Mouse (Mus musculus) lung, adult 2 months (tissue): ENCODE measurements around the gene Tgfb1. TPM values are rescaled to one million over a fixed set of nuclear protein-coding genes. Genes with fewer than 3 reads are reported as not detected.

Experiments
- DNase-seq: peaks from one replicate; pipeline ENCODE4 v3.0.0; 2022
- H3K4me1 ChIP-seq: fragments of 200-500 bp; 2 replicates; pipeline ENCODE4 v1.6.1; 2011; ENCODE audit warnings: low read length; ENCODE audit not compliant: control insufficient read depth, insufficient read depth
- H3K4me3 ChIP-seq: fragments of 200-500 bp; replicated peaks from 2 replicates; pipeline ENCODE3; 2011; ENCODE audit warnings: low read depth, mild to moderate bottlenecking, control low read depth, low read length; ENCODE audit errors: extremely low read depth
- CTCF ChIP-seq: fragments of 200-500 bp; IDR thresholded peaks from 2 replicates; pipeline ENCODE4 v1.5.1; 2011; ENCODE audit warnings: mild to moderate bottlenecking, low read length, control low read depth; ENCODE audit not compliant: insufficient read depth
- POLR2A ChIP-seq: fragments of 200-500 bp; IDR thresholded peaks from 2 replicates; pipeline ENCODE4 v1.6.1; 2011; ENCODE audit warnings: low read depth, mild to moderate bottlenecking, control low read depth, low read length, borderline replicate concordance; ENCODE audit errors: extremely low read depth
- WGBS: fragments of 180-500 bp; shearing (Covaris S2); methylation state at CpG from one replicate; pipeline ENCODE4 v1.1.7; 2018; 5-methylcytosine and 5-hydroxymethylcytosine counted together
- polyA plus RNA-seq: library from polyadenylated mRNA; depleted of rRNA; stranded (reverse); fragments of >200 nt; gene quantifications from 2 replicates; pipeline ENCODE4 v1.2.3, GENCODE M21; 2012

Gene Tgfb1
- polyA plus RNA-seq, 1 experiment, result 68.3 TPM

- Histone ChIP-seq H3K4me1 (peaks cover 4% of the 10 kb centered on the region), H3K4me3 (no peak overlapping the region)
- TF ChIP-seq CTCF (no peak), POLR2A (no peak)
- DNase-seq, result no peak
- whole genome bisulfite sequencing, result 89% methylated on average over 6 of the region's 6 CpGs
Observed at GRCm38 (mm10) chr7:25684659-25685058, 2.1 kb upstream of the Tgfb1 start.

- H3K4me3 ChIP-seq, result peak overlapping the region; percentile 78
- H3K4me1 ChIP-seq, result peaks cover 4% of the 10 kb centered on the region
- TF ChIP-seq CTCF, result no peak
- no peak for TF ChIP-seq POLR2A
- 77% methylated on average over 21 of the region's 21 CpGs for WGBS
- no peak for DNase-seq
Observed at GRCm38 (mm10) chr7:25685926-25686470, 804 bp upstream of the Tgfb1 start.

GRCm38 (mm10) chr7:25687811-25688401, 1.1 kb downstream of the Tgfb1 start:
- peak overlapping the region; percentile 78 for H3K4me3 ChIP-seq
- TF ChIP-seq POLR2A, result no peak
- no peak for TF ChIP-seq CTCF
- under 1% methylated on average over 47 of the region's 47 CpGs for WGBS
- H3K4me1 ChIP-seq, result peaks cover 4% of the 10 kb centered on the region
- peak; percentile 69 for DNase-seq

GRCm38 (mm10) chr7:25688810-25689586, 2.2 kb downstream of the Tgfb1 start:
- peak; percentile 73 for DNase-seq
- WGBS, result under 1% methylated on average over 52 of the region's 52 CpGs
- peaks cover 4% of the 10 kb centered on the region for H3K4me1 ChIP-seq
- peak overlapping the region; percentile 78 for H3K4me3 ChIP-seq
- no peak for TF ChIP-seq POLR2A

GRCm38 (mm10) chr7:25689603-25690021, 2.8 kb downstream of the Tgfb1 start:
- TF ChIP-seq POLR2A, result no peak
- TF ChIP-seq CTCF, result no peak
- no peak for DNase-seq
- Histone ChIP-seq H3K4me3 (peak overlapping the region; percentile 78), H3K4me1 (peaks cover 4% of the 10 kb centered on the region)
- WGBS, result 13% methylated on average over 12 of the region's 12 CpGs

- Histone ChIP-seq H3K4me1 (peaks cover 4% of the 10 kb centered on the region), H3K4me3 (no peak overlapping the region)
- TF ChIP-seq CTCF, result no peak
- no peak for TF ChIP-seq POLR2A
- WGBS, result 53% methylated on average over 5 of the region's 5 CpGs
- DNase-seq, result no peak
Observed at GRCm38 (mm10) chr7:25690051-25690450, 3.2 kb downstream of the Tgfb1 start.

- no peak for TF ChIP-seq POLR2A
- TF ChIP-seq CTCF, result no peak
- H3K4me3 ChIP-seq, result no peak overlapping the region
- no peaks in the 10 kb centered on the region; the same call in 1 of the 2 replicates for H3K4me1 ChIP-seq
- no peak for DNase-seq
- 71% methylated on average over 8 of the region's 8 CpGs for WGBS
Observed at GRCm38 (mm10) chr7:25694104-25694503, 7.3 kb downstream of the Tgfb1 start.

- TF ChIP-seq CTCF (no peak), POLR2A (no peak)
- WGBS, result 69% methylated on average over 13 of the region's 13 CpGs
- Histone ChIP-seq H3K4me3 (no peak overlapping the region), H3K4me1 (no peaks in the 10 kb centered on the region)
- no peak for DNase-seq
Observed at GRCm38 (mm10) chr7:25699851-25700250, 13.0 kb downstream of the Tgfb1 start.

- peak; percentile 44; the same call in 1 of the 2 replicates for TF ChIP-seq CTCF
- TF ChIP-seq POLR2A, result no peak
- no peak overlapping the region for H3K4me3 ChIP-seq
- DNase-seq, result no peak
- no peaks in the 10 kb centered on the region for H3K4me1 ChIP-seq
- WGBS, result 77% methylated on average over 12 of the region's 12 CpGs
Observed at GRCm38 (mm10) chr7:25700732-25701131, 13.9 kb downstream of the Tgfb1 start.
